Mouse (Mus musculus) MEL (cell line): Measurements from ENCODE around the gene Casz1.

Source experiments
- CTCF ChIP-seq, 3 experiments: IDR thresholded peaks in 2 of 3; conservative IDR thresholded peaks in 1 of 3; 2 replicates each; pipeline ENCODE4 v1.5.1; 2011 to 2012; ENCODE audit warnings: low read length in 3 of 3, low read depth in 2 of 3, mild to moderate bottlenecking in 2 of 3, improper control_type of control experiment in 1 of 3, inconsistent platforms in 1 of 3, mixed read lengths in 1 of 3, moderate library complexity in 1 of 3; ENCODE audit not compliant: control insufficient read depth in 1 of 3, insufficient read depth in 1 of 3, poor library complexity in 1 of 3, severe bottlenecking in 1 of 3
- EP300 ChIP-seq, 2 experiments: IDR thresholded peaks; 2 replicates each; pipeline ENCODE4 v1.6.1; 2011; ENCODE audit warnings: improper control_type of control experiment in 2 of 2, low read length in 2 of 2, low read depth in 1 of 2, mild to moderate bottlenecking in 1 of 2
- POLR2A ChIP-seq, 2 experiments: IDR thresholded peaks; 2 replicates each; pipeline ENCODE4 v1.6.1; 2011 to 2012; ENCODE audit warnings: low read length in 2 of 2, mild to moderate bottlenecking in 2 of 2, control low read depth in 1 of 2, improper control_type of control experiment in 1 of 2, low read depth in 1 of 2, moderate library complexity in 1 of 2; ENCODE audit not compliant: control insufficient read depth in 1 of 2, insufficient read depth in 1 of 2, poor library complexity in 1 of 2
- TCF12 ChIP-seq: IDR thresholded peaks from 2 replicates; pipeline ENCODE4 v1.6.1; 2014; ENCODE audit warnings: low read depth, mild to moderate bottlenecking, inconsistent platforms, low read length, improper control_type of control experiment, moderate library complexity

- TF ChIP-seq CTCF (IDR thresholded peaks at IDR 0.05 in 2 of 3, conservative IDR thresholded peaks at IDR 0.05 in 1 of 3; ENCODE audit: control insufficient read depth in 1 of 3, insufficient read depth in 1 of 3, low read depth in 2 of 3, low read length in 3 of 3, poor library complexity in 1 of 3, severe bottlenecking in 1 of 3) = no peak
- no peak for TF ChIP-seq EP300 (IDR thresholded peaks at IDR 0.05; ENCODE audit: low read depth in 1 of 2, low read length in 2 of 2)
- no peak for TF ChIP-seq POLR2A (IDR thresholded peaks at IDR 0.05; ENCODE audit: control insufficient read depth in 1 of 2, insufficient read depth in 1 of 2, low read depth in 1 of 2, low read length in 2 of 2, poor library complexity in 1 of 2)
- no peak for TF ChIP-seq TCF12
These were observed 40.7 kb downstream of the Casz1 start for GRCm38 (mm10) chr4:148844921-148845320.
